Mouse (Mus musculus): ENCODE measurements around the gene Syt12. TPM values are rescaled to one million over a fixed set of nuclear protein-coding genes. Genes with fewer than 3 reads are reported as not detected.

Gene Syt12
- polyA plus RNA-seq, 1 experiment from 2014 or later, result 4.1 TPM

DNA sequence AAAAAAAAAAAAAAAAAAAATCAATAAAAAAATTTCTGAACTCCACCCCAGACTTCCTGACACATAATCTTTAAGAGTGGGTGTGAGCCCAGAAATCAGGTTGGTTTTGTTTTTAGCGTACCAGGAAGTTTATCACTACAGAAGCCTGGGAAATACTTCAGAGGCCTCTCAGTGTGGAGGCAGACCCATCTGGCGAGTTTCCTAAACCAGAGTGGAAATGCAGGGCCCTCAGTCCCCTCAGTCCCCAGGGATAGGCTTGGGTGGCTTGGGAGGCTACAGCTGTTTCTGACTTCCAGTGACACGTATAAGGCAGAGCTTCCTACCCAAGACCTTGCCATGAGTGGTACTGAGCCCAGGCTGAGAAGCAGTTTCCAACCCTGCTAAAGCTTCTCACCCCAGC, 30.5 kb upstream of the Syt12 start:
- WGBS, result 68% methylated on average over 3 of the region's 3 CpGs
- no peak for ATAC-seq (ENCODE audit: low FRiP score)

DNA sequence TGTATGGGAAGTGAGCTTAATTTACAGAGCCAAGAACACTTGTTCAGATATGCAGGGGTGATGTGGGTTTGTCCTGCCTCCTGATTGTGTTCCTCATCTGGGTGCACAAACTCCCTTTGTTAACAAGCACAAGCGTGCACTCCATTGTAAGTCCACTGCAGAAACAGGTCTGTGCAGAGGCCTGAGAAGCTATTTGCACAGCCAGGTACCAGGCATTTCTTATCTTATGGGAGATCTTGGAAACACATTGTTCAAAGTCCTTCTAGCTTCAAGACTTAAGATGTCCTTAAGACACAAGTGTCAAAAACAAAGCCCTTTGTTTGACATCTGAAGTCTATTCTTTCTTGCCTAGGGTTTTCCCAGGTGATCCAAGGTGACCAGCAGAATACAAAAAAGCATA, 27.6 kb upstream of the Syt12 start:
- Histone ChIP-seq H3K9me3 (ENCODE audit: control insufficient read depth, low read length) (no peaks in the 10 kb centered on the region), H3K9ac (no peak overlapping the region), H3K36me3 (replicated peaks; ENCODE audit: control insufficient read depth, insufficient read depth) (no peaks in the 10 kb centered on the region), H3K4me1 (replicated peaks; ENCODE audit: control insufficient read depth, insufficient read depth, low read length) (no peaks in the 10 kb centered on the region), H3K4me2 (replicated peaks) (no peak overlapping the region), H3K27me3 (ENCODE audit: control insufficient read depth, insufficient read depth, low read length) (no peaks in the 10 kb centered on the region), H3K27ac (no peak overlapping the region), H3K4me3 (replicated peaks; ENCODE audit: low read length) (no peak overlapping the region)
- DNase-seq (ENCODE audit: low spot score) (no peak), ATAC-seq (ENCODE audit: low FRiP score) (no peak)
- 85% methylated on average over 1 of the region's 1 CpGs for WGBS

More for the DNA sequence above, 30.5 kb upstream of the Syt12 start:
- H3K4me1 ChIP-seq (replicated peaks; ENCODE audit: control insufficient read depth, insufficient read depth, low read length), result 0 out of 2 replicates have a peak, but pooled peaks cover 6% of the 10 kb centered on the region
- no peak overlapping the region for H3K27ac ChIP-seq
- no peaks in the 10 kb centered on the region for H3K36me3 ChIP-seq (replicated peaks; ENCODE audit: control insufficient read depth, insufficient read depth)
- no peak overlapping the region for H3K4me2 ChIP-seq (replicated peaks)
- 0 out of 2 replicates have a peak, but pooled peaks cover 9% of the 10 kb centered on the region for H3K27me3 ChIP-seq (ENCODE audit: control insufficient read depth, insufficient read depth, low read length)
- no peak overlapping the region for H3K4me3 ChIP-seq (replicated peaks; ENCODE audit: low read length)
- H3K9me3 ChIP-seq (ENCODE audit: control insufficient read depth, low read length), result no peaks in the 10 kb centered on the region
- H3K9ac ChIP-seq, result no peak overlapping the region
- DNase-seq (ENCODE audit: low spot score), result no peak

DNA sequence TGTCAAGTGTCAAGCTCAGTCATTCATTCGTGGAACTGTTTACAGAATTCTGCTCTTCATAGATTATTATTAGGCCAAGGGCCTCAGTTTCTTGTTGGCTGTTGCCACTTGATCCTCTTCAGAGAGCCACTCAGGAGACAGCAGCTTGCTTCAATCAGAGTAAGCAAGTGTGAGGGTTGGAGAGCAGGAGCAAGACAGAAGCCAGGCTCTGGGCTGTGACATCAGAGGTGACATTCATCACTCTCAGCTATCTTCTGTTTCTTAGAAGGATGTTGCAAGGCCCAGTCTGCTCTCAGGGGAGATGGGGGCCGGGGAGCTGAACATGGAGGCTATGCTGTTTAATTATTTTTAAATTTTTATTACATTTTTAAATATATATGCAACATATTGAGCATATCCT, 25.5 kb upstream of the Syt12 start:
- H3K27ac ChIP-seq, result no peak overlapping the region
- H3K4me2 ChIP-seq (replicated peaks), result no peak overlapping the region
- H3K9me3 ChIP-seq (ENCODE audit: control insufficient read depth, low read length), result no peaks in the 10 kb centered on the region
- H3K4me1 ChIP-seq (replicated peaks; ENCODE audit: control insufficient read depth, insufficient read depth, low read length), result 0 out of 2 replicates have a peak, but pooled peaks cover 2% of the 10 kb centered on the region
- no peak overlapping the region for H3K9ac ChIP-seq
- DNase-seq (ENCODE audit: low spot score), result no peak
- no peak for ATAC-seq (ENCODE audit: low FRiP score)
- 68% methylated on average over 2 of the region's 2 CpGs for WGBS
- H3K4me3 ChIP-seq (replicated peaks; ENCODE audit: low read length), result no peak overlapping the region
- H3K36me3 ChIP-seq (replicated peaks; ENCODE audit: control insufficient read depth, insufficient read depth), result no peaks in the 10 kb centered on the region
- no peaks in the 10 kb centered on the region for H3K27me3 ChIP-seq (ENCODE audit: control insufficient read depth, insufficient read depth, low read length)

DNA sequence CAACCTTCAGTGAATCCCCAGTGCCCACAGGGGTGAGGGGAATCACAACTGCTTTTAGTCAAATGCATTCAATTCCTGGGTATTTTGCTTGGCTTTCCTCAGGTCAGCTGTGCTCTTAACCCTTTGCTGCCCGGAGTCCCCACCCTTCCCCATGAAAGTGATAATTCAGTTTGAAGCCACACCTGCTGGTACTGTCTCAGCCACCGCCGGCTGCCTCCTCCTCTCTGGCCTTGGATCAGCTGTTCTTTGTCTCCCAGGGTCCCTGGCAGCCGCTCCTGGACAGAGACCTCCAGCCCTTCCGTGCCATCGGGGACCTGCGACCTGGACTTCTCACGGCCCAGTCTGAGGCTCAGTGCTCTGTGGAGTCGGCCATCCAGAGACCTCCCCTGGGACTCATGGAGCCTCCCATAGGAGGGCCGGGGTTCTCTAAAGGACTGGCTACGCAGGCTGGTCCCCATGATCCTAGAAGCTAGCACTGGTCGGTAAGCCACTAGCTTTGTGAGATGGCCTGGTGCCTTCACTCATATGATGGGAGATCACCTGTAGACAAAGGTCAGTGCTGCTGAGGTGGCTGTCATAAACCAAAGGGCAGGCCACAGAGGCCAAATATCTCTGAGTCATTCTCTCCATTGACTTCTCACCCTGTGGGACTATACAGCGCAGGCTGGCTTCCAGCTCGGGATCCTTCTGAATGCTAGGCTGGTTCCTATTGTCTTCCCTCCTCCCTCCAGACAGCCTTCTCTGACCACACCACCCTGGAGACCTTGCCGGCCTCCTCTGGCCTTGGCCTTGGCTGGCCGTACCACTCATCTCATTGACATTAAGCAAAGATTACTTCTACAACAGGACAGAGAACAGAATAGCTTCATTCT, 21.1 kb upstream of the Syt12 start, which contains the start of gene 2010003K11Rik:
TSS of gene 2010003K11Rik (minus strand) at position 522 of the 872 bp plus-strand sequence.
- Histone ChIP-seq H3K9me3 (ENCODE audit: control insufficient read depth, low read length) (no peaks in the 10 kb centered on the region), H3K9ac (no peak within 1 kb of the TSS), H3K4me2 (replicated peaks) (no peak within 1 kb of the TSS), H3K4me3 (replicated peaks; ENCODE audit: low read length) (no peak within 1 kb of the TSS), H3K27me3 (ENCODE audit: control insufficient read depth, insufficient read depth, low read length) (no peaks in the 10 kb centered on the region), H3K27ac (no peak within 1 kb of the TSS), H3K36me3 (replicated peaks; ENCODE audit: control insufficient read depth, insufficient read depth) (no peaks in the 10 kb centered on the region), H3K4me1 (replicated peaks; ENCODE audit: control insufficient read depth, insufficient read depth, low read length) (0 out of 2 replicates have a peak, but pooled peaks cover 3% of the 10 kb centered on the region)
- DNase-seq (ENCODE audit: low spot score), result no peak
- WGBS, result 55% methylated on average over 16 of the region's 16 CpGs
- no peak; the same call in 1 of the 2 replicates for ATAC-seq (ENCODE audit: low FRiP score)

DNA sequence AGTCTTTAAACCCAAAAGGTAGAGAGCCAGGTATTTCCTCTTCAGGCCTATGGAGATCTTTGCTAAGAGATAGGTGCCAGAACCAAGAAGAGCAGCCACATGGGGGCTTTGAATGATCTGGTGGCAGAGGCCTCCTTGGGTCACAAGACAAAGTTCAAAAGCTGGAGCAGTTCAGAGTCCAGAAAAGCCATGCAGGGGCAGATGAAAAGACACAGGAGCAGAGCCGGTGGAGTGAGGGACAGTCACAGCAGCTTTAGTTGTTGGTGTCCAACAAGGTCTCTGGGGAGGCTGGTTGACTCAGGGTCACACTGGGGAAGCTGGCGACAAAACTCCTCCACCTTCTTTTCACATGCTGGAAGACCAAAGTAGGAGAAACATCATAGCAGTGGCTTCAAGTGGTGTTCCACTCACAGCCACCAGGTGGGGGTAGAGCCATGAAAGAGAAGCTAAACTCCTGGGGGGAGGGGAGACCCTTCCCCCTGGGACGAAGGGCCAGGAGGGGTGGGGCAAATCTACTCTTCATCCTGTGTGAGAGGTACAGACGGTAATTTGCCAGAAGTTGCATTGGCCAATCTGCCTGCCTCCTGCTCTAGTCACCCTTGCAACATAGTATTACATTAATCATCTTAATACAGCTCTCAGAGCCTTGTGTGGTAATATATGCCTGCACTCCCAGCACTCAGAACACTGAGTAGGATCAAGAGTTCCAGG, 20.2 kb upstream of the Syt12 start:
- H3K9me3 ChIP-seq (ENCODE audit: control insufficient read depth, low read length), result no peaks in the 10 kb centered on the region
- H3K4me2 ChIP-seq (replicated peaks), result no peak overlapping the region
- H3K4me3 ChIP-seq (replicated peaks; ENCODE audit: low read length), result no peak overlapping the region
- no peaks in the 10 kb centered on the region for H3K27me3 ChIP-seq (ENCODE audit: control insufficient read depth, insufficient read depth, low read length)
- no peaks in the 10 kb centered on the region for H3K36me3 ChIP-seq (replicated peaks; ENCODE audit: control insufficient read depth, insufficient read depth)
- 6% methylated on average over 4 of the region's 4 CpGs for WGBS
- DNase-seq (ENCODE audit: low spot score) (peak; percentile 83), ATAC-seq (ENCODE audit: low FRiP score) (peak; percentile 64; the same call in 1 of the 2 replicates)
- no peak overlapping the region for H3K27ac ChIP-seq
- H3K9ac ChIP-seq, result no peak overlapping the region
- H3K4me1 ChIP-seq (replicated peaks; ENCODE audit: control insufficient read depth, insufficient read depth, low read length), result 0 out of 2 replicates have a peak, but pooled peaks cover 3% of the 10 kb centered on the region

DNA sequence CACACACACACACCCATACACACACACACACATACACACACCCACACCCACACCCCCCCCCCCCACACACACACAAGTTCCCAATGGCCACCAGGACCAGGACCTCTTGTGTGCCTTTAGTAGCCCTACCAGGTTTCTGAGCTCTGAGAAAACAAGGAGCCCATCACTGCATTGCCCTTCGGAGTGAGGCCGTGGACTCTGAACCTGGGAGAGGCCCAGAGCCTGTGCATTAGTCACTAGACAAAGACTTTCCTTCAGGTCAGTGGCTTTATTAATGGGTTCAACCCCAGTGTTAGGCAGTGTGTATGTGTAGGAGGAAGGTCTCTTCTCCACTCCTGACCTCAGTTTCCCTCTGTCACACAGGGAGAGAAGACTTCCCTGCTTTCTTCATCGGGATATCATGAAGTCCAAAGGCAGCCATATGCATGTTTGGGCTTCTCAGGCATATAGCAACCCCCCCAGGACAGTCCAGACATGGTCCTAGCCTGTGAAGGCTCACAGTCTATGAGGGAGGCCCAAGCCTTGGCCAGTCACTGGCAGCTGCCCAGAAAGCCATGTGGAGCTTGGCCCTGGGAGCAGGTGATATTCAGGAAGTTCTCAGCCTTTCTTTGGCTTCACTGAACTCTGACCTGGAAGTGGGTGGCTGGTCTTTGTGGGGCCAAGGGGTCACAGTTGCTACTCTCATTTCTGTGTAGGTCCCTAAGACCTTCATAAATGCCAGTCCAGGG, 19.5 kb upstream of the Syt12 start:
- Histone ChIP-seq H3K4me3 (replicated peaks; ENCODE audit: low read length) (no peak overlapping the region), H3K9me3 (ENCODE audit: control insufficient read depth, low read length) (no peaks in the 10 kb centered on the region), H3K4me2 (replicated peaks) (no peak overlapping the region), H3K27ac (no peak overlapping the region), H3K36me3 (replicated peaks; ENCODE audit: control insufficient read depth, insufficient read depth) (no peaks in the 10 kb centered on the region), H3K4me1 (replicated peaks; ENCODE audit: control insufficient read depth, insufficient read depth, low read length) (0 out of 2 replicates have a peak, but pooled peaks cover 3% of the 10 kb centered on the region), H3K9ac (no peak overlapping the region), H3K27me3 (ENCODE audit: control insufficient read depth, insufficient read depth, low read length) (no peaks in the 10 kb centered on the region)
- no peak for ATAC-seq (ENCODE audit: low FRiP score)
- 79% methylated on average over 3 of the region's 3 CpGs for WGBS
- no peak for DNase-seq (ENCODE audit: low spot score)

DNA sequence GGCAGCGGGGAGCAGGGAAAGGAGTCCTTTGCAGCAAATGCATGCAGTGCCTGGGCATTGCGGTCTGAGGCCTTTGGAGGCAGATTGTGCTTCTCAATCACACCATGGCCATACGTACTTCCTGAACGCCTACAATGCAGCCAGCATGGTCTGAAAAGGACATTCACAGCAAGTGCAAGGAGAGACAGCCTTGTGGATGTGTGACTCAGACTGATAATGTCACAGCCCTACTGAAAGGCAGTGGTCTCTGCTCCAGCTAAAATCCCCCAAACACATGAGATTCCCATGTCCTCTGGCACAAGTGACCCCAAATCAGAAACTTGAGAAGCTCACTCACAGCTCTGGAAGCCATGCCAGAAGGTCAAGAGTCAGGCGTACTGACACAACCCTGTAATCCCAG, 18.6 kb upstream of the Syt12 start:
- Histone ChIP-seq H3K9me3 (ENCODE audit: control insufficient read depth, low read length) (no peaks in the 10 kb centered on the region), H3K36me3 (replicated peaks; ENCODE audit: control insufficient read depth, insufficient read depth) (no peaks in the 10 kb centered on the region), H3K4me1 (replicated peaks; ENCODE audit: control insufficient read depth, insufficient read depth, low read length) (0 out of 2 replicates have a peak, but pooled peaks cover 3% of the 10 kb centered on the region), H3K4me2 (replicated peaks) (no peak overlapping the region), H3K9ac (no peak overlapping the region), H3K4me3 (replicated peaks; ENCODE audit: low read length) (no peak overlapping the region), H3K27ac (no peak overlapping the region), H3K27me3 (ENCODE audit: control insufficient read depth, insufficient read depth, low read length) (no peaks in the 10 kb centered on the region)
- ATAC-seq (ENCODE audit: low FRiP score), result no peak
- 90% methylated on average over 5 of the region's 5 CpGs for WGBS
- no peak for DNase-seq (ENCODE audit: low spot score)

DNA sequence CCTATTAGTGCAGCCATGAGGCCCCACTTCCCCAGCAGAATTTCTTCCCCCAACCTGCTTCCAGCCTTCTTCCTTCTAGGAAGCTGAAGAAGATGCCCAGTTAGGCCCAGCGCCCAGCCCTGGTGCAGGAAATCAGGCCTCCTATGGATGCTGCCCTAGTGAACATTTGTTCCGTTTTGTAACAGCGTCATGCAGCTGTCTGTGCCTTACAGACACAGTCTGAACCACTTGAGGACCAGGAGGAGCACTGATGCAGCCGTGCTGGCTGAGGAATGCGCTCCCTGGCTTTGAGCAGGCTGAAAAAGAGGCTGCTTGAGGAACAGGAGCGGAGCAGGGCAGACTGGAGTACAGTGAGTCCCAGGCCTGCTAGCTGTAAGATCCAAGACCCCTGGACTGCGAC, 17.5 kb upstream of the Syt12 start:
- Histone ChIP-seq H3K36me3 (replicated peaks; ENCODE audit: control insufficient read depth, insufficient read depth) (no peaks in the 10 kb centered on the region), H3K4me1 (replicated peaks; ENCODE audit: control insufficient read depth, insufficient read depth, low read length) (0 out of 2 replicates have a peak, but pooled peaks cover 3% of the 10 kb centered on the region), H3K9me3 (ENCODE audit: control insufficient read depth, low read length) (no peaks in the 10 kb centered on the region), H3K4me3 (replicated peaks; ENCODE audit: low read length) (no peak overlapping the region), H3K4me2 (replicated peaks) (no peak overlapping the region), H3K9ac (no peak overlapping the region), H3K27ac (no peak overlapping the region), H3K27me3 (ENCODE audit: control insufficient read depth, insufficient read depth, low read length) (no peaks in the 10 kb centered on the region)
- 77% methylated on average over 7 of the region's 7 CpGs for WGBS
- ATAC-seq (ENCODE audit: low FRiP score) (no peak), DNase-seq (ENCODE audit: low spot score) (no peak)
